Mouse (Mus musculus) midbrain, embryonic 13.5 days (tissue): ENCODE measurements around the gene Olfr582. TPM values are rescaled to one million over a fixed set of nuclear protein-coding genes. Genes with fewer than 3 reads are reported as not detected.

Experiments
- ATAC-seq: fragments of 200-750 bp; cut with Nextera tagmentation; 2 replicates; pipeline ENCODE4 v1.8.0; 2017; ENCODE audit warnings: mild to moderate bottlenecking, moderate TSS enrichment, moderate library complexity
- H3K27ac ChIP-seq: fragments of 300-500 bp; sonication (generic); 2 replicates; pipeline ENCODE4 v1.5.1; 2015; ENCODE audit warnings: inconsistent platforms, mild to moderate bottlenecking, moderate library complexity
- H3K27me3 ChIP-seq: fragments of 300-500 bp; sonication (generic); 2 replicates; pipeline ENCODE4 v1.6.1; 2015; ENCODE audit warnings: mild to moderate bottlenecking, inconsistent platforms
- H3K36me3 ChIP-seq: fragments of 300-500 bp; sonication (generic); 2 replicates; pipeline ENCODE4 v1.6.1; 2015; ENCODE audit warnings: mild to moderate bottlenecking, inconsistent platforms
- H3K4me1 ChIP-seq: fragments of 300-500 bp; sonication (generic); replicated peaks from 2 replicates; pipeline ENCODE4 v1.6.1; 2015; ENCODE audit warnings: inconsistent platforms
- H3K4me2 ChIP-seq: fragments of 300-500 bp; sonication (generic); replicated peaks from 2 replicates; pipeline ENCODE4 v1.6.1; 2015; ENCODE audit warnings: moderate library complexity, mild to moderate bottlenecking, inconsistent platforms
- H3K4me3 ChIP-seq: fragments of 300-500 bp; sonication (generic); replicated peaks from 2 replicates; pipeline ENCODE4 v1.5.1; 2015; ENCODE audit warnings: mild to moderate bottlenecking, inconsistent platforms
- H3K9ac ChIP-seq: fragments of 300-500 bp; sonication (generic); replicated peaks from 2 replicates; pipeline ENCODE4 v1.6.1; 2015; ENCODE audit warnings: mild to moderate bottlenecking, inconsistent platforms
- H3K9me3 ChIP-seq: fragments of 300-500 bp; sonication (generic); 2 replicates; pipeline ENCODE4 v1.6.1; 2016; ENCODE audit warnings: mild to moderate bottlenecking, inconsistent platforms
- WGBS: fragments of 180-500 bp; shearing (Covaris S2); methylation state at CpG from one replicate; pipeline ENCODE4 v1.1.7; 2015; 5-methylcytosine and 5-hydroxymethylcytosine counted together
- polyA plus RNA-seq: library from polyadenylated mRNA; unstranded; fragments of >200 nt; fragmentation: Nextera tagmentation; extraction: Ambion mirVana; gene quantifications from 2 replicates; pipeline ENCODE4 v1.2.1, GENCODE M21; 2015

The Olfr582 gene
- not detected in 2 replicates for polyA plus RNA-seq

DNA sequence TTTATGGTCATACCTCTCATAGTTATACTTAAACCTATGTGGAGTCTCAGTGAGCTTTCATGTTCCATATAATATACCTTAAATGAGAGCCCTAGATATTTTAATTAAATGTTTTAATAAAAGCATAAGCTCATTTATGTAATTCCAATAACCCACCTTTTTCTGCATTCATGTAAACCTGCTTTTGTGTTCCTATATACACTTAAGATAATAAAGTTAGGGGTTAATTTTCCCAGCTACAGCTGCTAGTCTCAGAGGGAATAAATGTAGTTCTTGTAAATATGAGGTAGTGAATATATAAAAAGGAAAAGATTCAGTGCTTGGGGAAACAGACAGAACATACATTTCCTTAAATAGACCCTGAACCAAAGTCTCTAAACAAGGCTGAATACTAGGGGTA lies at the start of gene Olfr582:
TSS of gene Olfr582 (plus strand) at position 301 of the 400 bp plus-strand sequence.
- H3K9ac ChIP-seq, result no peak within 1 kb of the TSS
- no peak within 1 kb of the TSS for H3K27ac ChIP-seq
- no peak within 1 kb of the TSS for H3K4me3 ChIP-seq
- H3K36me3 ChIP-seq, result no peaks in the 10 kb centered on the region
- no peaks in the 10 kb centered on the region for H3K27me3 ChIP-seq
- no peaks in the 10 kb centered on the region for H3K9me3 ChIP-seq
- ATAC-seq, result no peak
- H3K4me2 ChIP-seq, result no peak within 1 kb of the TSS
- H3K4me1 ChIP-seq, result no peaks in the 10 kb centered on the region

DNA sequence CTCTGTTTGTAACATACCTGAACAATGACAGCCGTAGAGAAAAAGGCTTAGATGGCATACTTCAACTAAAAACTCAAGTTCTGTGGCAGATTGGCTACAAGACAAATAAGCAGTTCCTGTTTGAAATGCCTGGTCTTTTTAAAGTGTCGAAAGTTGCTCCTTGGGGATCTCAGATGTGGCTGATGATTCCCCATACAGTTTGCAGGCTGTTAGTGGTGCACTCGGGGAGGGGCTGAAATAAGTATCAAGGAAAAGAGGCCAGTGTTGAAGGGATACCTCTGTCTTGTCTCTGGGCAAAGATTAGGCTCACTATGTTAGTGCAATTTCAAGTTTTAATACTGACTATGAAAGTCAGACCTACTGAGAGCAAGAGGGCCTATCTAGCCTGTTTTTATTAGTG lies 48.6 kb upstream of the Olfr582 start, which contains the start of gene Olfr578:
TSS of gene Olfr578 (minus strand) at position 101 of the 400 bp plus-strand sequence.
- Histone ChIP-seq H3K9me3 (peaks cover 2% of the 10 kb centered on the region; the same call in 1 of the 2 replicates), H3K36me3 (no peaks in the 10 kb centered on the region), H3K27me3 (no peaks in the 10 kb centered on the region), H3K4me2 (no peak within 1 kb of the TSS), H3K4me3 (no peak within 1 kb of the TSS), H3K9ac (no peak within 1 kb of the TSS), H3K27ac (no peak within 1 kb of the TSS), H3K4me1 (no peaks in the 10 kb centered on the region)
- no peak for ATAC-seq
- 84% methylated on average over 3 of the region's 3 CpGs for WGBS

- Histone ChIP-seq H3K4me1 (no peaks in the 10 kb centered on the region), H3K9ac (no peak within 1 kb of the TSS), H3K9me3 (no peaks in the 10 kb centered on the region), H3K36me3 (no peaks in the 10 kb centered on the region), H3K4me2 (no peak within 1 kb of the TSS), H3K27ac (no peak within 1 kb of the TSS), H3K4me3 (no peak within 1 kb of the TSS), H3K27me3 (no peaks in the 10 kb centered on the region)
- WGBS, result 91% methylated on average over 1 of the region's 1 CpGs
- no peak for ATAC-seq
Observed at GRCm38 (mm10) chr7:103051000-103051399, 13.2 kb downstream of the Olfr582 start, which contains the start of gene Olfr583. Gene Olfr583, plus strand, starts transcription at chr7:103051300.

- no peak for ATAC-seq
- H3K36me3 ChIP-seq, result no peaks in the 10 kb centered on the region
- no peak within 1 kb of the TSS for H3K9ac ChIP-seq
- no peaks in the 10 kb centered on the region for H3K27me3 ChIP-seq
- 91% methylated on average over 1 of the region's 1 CpGs for WGBS
- H3K9me3 ChIP-seq, result no peaks in the 10 kb centered on the region
- no peak within 1 kb of the TSS for H3K4me3 ChIP-seq
- H3K4me1 ChIP-seq, result no peaks in the 10 kb centered on the region
- H3K27ac ChIP-seq, result no peak within 1 kb of the TSS
- no peak within 1 kb of the TSS for H3K4me2 ChIP-seq
Observed at GRCm38 (mm10) chr7:103081585-103081984, 43.8 kb downstream of the Olfr582 start, which contains the start of gene Olfr584. Gene Olfr584, plus strand, starts transcription at chr7:103081885.

Other genes starting within 250 kb of the Olfr582 start
- gene Olfr564, start 234.5 kb upstream of the Olfr582 start, polyA plus RNA-seq, result not detected in 2 replicates
- not detected in 2 replicates for gene Olfr566, start 179.3 kb upstream of the Olfr582 start, polyA plus RNA-seq
- not detected in 2 replicates for gene Olfr568, start 160.9 kb upstream of the Olfr582 start, polyA plus RNA-seq
- gene Olfr569, start 147.1 kb upstream of the Olfr582 start, polyA plus RNA-seq, result not detected in 2 replicates
- gene Olfr570, start 143.4 kb upstream of the Olfr582 start, polyA plus RNA-seq, result not detected in 2 replicates
- not detected in 2 replicates for gene Olfr571, start 120.5 kb upstream of the Olfr582 start, polyA plus RNA-seq
- gene Olfr572, start 113.6 kb upstream of the Olfr582 start, polyA plus RNA-seq, result not detected in 2 replicates
- not detected in 2 replicates for gene Olfr573-ps1, start 95.4 kb upstream of the Olfr582 start, polyA plus RNA-seq
- gene Olfr574, start 89.6 kb upstream of the Olfr582 start, polyA plus RNA-seq, result not detected in 2 replicates
- gene Olfr575, start 79.2 kb upstream of the Olfr582 start, polyA plus RNA-seq, result not detected in 2 replicates
- gene Olfr576, start 75.4 kb upstream of the Olfr582 start, polyA plus RNA-seq, result not detected in 2 replicates
- not detected in 2 replicates for gene Olfr577, start 62.1 kb upstream of the Olfr582 start, polyA plus RNA-seq
- not detected in 2 replicates for gene Olfr578, start 48.7 kb upstream of the Olfr582 start, polyA plus RNA-seq
- not detected in 2 replicates for gene Olfr583, start 13.3 kb downstream of the Olfr582 start, polyA plus RNA-seq
- not detected in 2 replicates for gene Olfr584, start 43.9 kb downstream of the Olfr582 start, polyA plus RNA-seq
- not detected in 2 replicates for gene Olfr585, start 59.7 kb downstream of the Olfr582 start, polyA plus RNA-seq
- gene Olfr586, start 87.6 kb downstream of the Olfr582 start, polyA plus RNA-seq, result not detected in 2 replicates
- gene Olfr588-ps1, start 102.9 kb downstream of the Olfr582 start, polyA plus RNA-seq, result not detected in 2 replicates
- gene Olfr589, start 118.3 kb downstream of the Olfr582 start, polyA plus RNA-seq, result not detected in 2 replicates
- not detected in 2 replicates for gene Olfr591, start 140.3 kb downstream of the Olfr582 start, polyA plus RNA-seq
- not detected in 2 replicates for gene Olfr592, start 146.8 kb downstream of the Olfr582 start, polyA plus RNA-seq
- gene Olfr593, start 173.8 kb downstream of the Olfr582 start, polyA plus RNA-seq, result not detected in 2 replicates
- gene Olfr594, start 179.0 kb downstream of the Olfr582 start, polyA plus RNA-seq, result not detected in 2 replicates
- not detected in 2 replicates for gene Usp17ld, start 214.5 kb downstream of the Olfr582 start, polyA plus RNA-seq